Mouse (Mus musculus) limb, embryonic 10.5 days (tissue): ENCODE data around the gene Zfp462. TPM values are rescaled to one million over a fixed set of nuclear protein-coding genes. Genes with fewer than 3 reads are reported as not detected.

Experiments used
- DNase-seq: peaks from one replicate; pipeline ENCODE4 v3.0.0-alpha.2; 2017; ENCODE audit warnings: low spot score
- H3K27ac ChIP-seq: fragments of 300-500 bp; sonication (generic); 2 replicates; pipeline ENCODE4 v1.5.1; 2016; ENCODE audit warnings: mild to moderate bottlenecking
- H3K27me3 ChIP-seq: fragments of 300-500 bp; sonication (generic); 2 replicates; pipeline ENCODE4 v1.6.1; 2016; ENCODE audit warnings: low read depth, mild to moderate bottlenecking; ENCODE audit not compliant: poor library complexity, severe bottlenecking
- H3K36me3 ChIP-seq: fragments of 300-500 bp; sonication (generic); 2 replicates; pipeline ENCODE4 v1.6.1; 2016; ENCODE audit warnings: mild to moderate bottlenecking, moderate library complexity
- H3K4me1 ChIP-seq: fragments of 300-500 bp; sonication (generic); 2 replicates; pipeline ENCODE4 v1.6.1; 2016
- H3K4me3 ChIP-seq: fragments of 300-500 bp; sonication (generic); 2 replicates; pipeline ENCODE4 v1.5.1; 2016; ENCODE audit warnings: mild to moderate bottlenecking, moderate library complexity
- H3K9me3 ChIP-seq: fragments of 300-500 bp; sonication (generic); replicated peaks from 2 replicates; pipeline ENCODE4 v1.6.1; 2016; ENCODE audit warnings: mild to moderate bottlenecking
- WGBS: fragments of 180-500 bp; shearing (Covaris S2); methylation state at CpG from one replicate; pipeline ENCODE4 v1.1.7; 2016; 5-methylcytosine and 5-hydroxymethylcytosine counted together
- polyA plus RNA-seq: library from polyadenylated mRNA; unstranded; fragments of >200 nt; fragmentation: Nextera tagmentation; extraction: Ambion mirVana; gene quantifications from 2 replicates; pipeline ENCODE4 v1.2.1, GENCODE M21; 2016

Zfp462 gene
- polyA plus RNA-seq, 1 experiment from 2014 or later = 10.3 TPM

- no peak overlapping the region for H3K27ac ChIP-seq
- WGBS = 90% methylated on average over 4 of the region's 4 CpGs
- no peaks in the 10 kb centered on the region for H3K9me3 ChIP-seq
- H3K4me3 ChIP-seq = no peak overlapping the region
- H3K4me1 ChIP-seq = peaks cover 18% of the 10 kb centered on the region
- DNase-seq = no peak
- H3K27me3 ChIP-seq = no peaks in the 10 kb centered on the region
- H3K36me3 ChIP-seq = peaks cover 71% of the 10 kb centered on the region
Measured at GRCm38 (mm10) chr4:54962141-54962540, 17.3 kb downstream of the Zfp462 start.

DNA sequence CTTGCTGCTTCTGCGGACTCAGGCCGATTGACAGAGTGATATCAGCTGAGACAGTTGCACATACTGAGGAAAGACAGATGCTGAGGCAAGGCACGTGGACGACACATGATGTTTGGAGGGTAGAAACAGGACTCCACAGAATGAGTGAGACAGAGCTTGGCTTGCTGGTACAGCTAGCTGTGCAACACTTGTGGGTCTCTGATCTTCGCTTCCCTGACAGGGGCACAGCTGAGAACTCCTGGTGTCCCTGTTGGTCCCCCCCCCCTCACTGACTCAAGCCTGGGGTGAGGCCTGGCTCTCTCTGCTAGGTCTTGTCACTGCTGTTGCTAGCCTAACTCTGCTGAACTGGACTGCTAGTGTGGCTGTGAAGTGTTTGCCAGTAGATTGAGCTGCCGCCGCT, 18.7 kb downstream of the Zfp462 start:
- H3K27me3 ChIP-seq = no peaks in the 10 kb centered on the region
- H3K36me3 ChIP-seq = peaks cover 70% of the 10 kb centered on the region
- H3K4me1 ChIP-seq = peaks cover 18% of the 10 kb centered on the region
- no peak overlapping the region for H3K27ac ChIP-seq
- no peak overlapping the region for H3K4me3 ChIP-seq
- no peaks in the 10 kb centered on the region for H3K9me3 ChIP-seq
- WGBS = 84% methylated on average over 7 of the region's 7 CpGs
- no peak for DNase-seq

DNA sequence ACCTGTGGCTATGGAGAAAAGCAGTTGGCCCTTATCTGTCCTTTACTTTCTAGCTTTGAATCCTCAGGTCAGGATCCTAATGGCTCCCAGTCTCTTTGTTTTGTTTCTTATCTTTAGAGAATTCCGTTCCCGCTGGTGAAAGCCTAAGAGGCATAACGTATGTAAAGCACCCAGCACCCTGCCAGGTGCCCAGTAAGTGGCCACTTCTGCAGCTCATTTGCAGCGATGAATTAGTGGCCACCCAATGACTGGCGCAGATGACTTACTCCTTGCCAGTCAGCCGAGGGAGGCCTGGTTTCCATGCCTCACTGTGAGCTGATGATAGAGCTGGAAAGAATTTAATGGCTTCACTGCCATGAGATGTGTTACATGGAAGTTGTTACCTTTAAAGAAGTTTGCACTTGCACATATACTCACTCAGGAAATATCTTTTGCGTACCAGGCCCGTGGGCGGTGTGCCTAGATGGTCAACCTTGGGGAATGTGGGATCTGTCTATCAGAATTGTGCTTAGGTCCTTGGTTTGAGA, 20.4 kb downstream of the Zfp462 start:
- no peak overlapping the region for H3K27ac ChIP-seq

DNA sequence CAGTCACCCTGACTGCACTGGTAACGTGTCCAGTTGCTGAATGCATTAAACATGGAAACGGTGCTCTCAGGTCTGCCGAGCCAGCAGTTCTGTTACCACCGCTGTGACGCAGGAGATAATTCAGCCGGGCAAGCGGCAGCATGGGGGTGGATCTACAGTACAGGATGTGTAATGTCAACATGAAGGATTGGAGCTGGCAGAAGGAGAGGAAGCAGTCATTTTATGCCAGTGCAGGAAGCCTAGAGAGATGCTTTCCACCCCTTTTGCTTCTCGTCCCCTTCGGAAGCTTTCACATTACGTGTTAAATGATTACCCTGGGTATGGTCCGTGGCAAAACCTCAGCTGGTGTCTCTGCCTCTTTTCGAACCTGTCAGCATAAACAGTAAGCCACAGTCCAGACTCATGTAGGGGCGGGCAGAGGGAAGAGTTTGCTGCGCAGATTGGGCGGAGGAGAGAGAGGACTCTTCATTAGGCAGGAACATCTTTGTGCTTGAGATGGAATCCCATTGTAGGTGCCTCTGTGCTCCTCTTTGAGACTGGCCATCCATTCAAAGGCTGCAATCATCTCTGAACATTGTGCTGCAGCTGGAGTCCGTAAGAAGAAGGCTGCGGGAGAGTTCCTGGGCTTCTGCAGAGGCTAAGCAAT, 21.4 kb downstream of the Zfp462 start:
- H3K36me3 ChIP-seq = peaks cover 66% of the 10 kb centered on the region
- 64% methylated on average over 17 of the region's 17 CpGs for WGBS
- no peak for DNase-seq
- H3K4me1 ChIP-seq = peaks cover 18% of the 10 kb centered on the region
- no peak overlapping the region for H3K4me3 ChIP-seq
- no peaks in the 10 kb centered on the region for H3K9me3 ChIP-seq
- H3K27ac ChIP-seq = no peak overlapping the region
- no peaks in the 10 kb centered on the region for H3K27me3 ChIP-seq

More for the DNA sequence above, 20.4 kb downstream of the Zfp462 start:
- Histone ChIP-seq H3K4me1 (peaks cover 18% of the 10 kb centered on the region), H3K36me3 (peaks cover 71% of the 10 kb centered on the region), H3K4me3 (no peak overlapping the region), H3K27me3 (no peaks in the 10 kb centered on the region), H3K9me3 (no peaks in the 10 kb centered on the region)
- WGBS = 81% methylated on average over 9 of the region's 9 CpGs
- no peak for DNase-seq

DNA sequence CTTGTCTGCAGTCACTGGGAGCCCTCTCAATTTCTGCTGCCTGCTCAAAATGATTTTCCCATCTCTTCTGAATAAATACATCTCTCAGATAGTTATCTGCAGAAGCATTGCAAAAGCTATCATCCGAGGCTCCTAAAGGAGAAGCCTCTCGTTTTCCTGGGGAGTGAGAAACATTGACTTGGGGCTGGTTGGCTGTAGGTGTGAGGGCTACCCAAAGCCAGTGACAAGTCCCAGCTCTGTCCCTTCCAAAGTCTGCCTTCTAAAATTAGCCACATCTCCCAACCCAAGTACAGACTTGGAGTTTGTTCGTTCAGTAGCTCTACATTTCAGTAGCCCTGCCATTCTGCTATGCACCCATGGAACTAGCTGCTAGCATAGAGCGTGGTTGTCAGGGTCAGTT, 22.3 kb downstream of the Zfp462 start:
- Histone ChIP-seq H3K9me3 (no peaks in the 10 kb centered on the region), H3K36me3 (peaks cover 66% of the 10 kb centered on the region), H3K4me1 (peaks cover 16% of the 10 kb centered on the region), H3K4me3 (no peak overlapping the region), H3K27me3 (no peaks in the 10 kb centered on the region), H3K27ac (no peak overlapping the region)
- 86% methylated on average over 4 of the region's 4 CpGs for WGBS
- no peak for DNase-seq

DNA sequence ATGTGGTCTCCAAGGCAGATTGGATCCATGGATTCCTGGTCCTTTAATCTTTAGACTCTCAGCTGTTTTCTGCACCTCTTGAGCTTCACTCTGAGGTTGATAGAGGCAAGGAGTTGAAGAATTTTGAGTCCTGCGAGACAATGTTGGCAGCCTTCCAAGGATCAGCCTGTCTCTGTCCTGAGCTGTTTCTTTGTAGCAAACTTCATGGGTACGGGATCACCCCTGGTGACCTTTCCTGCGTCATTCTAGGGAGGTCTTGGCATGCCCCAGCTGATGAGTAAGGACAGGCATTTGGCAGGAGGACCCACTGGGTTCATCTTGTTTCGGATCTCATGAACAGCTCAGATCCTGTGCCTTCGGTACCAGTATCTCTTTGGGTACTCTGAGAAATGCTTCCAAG, 22.9 kb downstream of the Zfp462 start:
- Histone ChIP-seq H3K4me3 (no peak overlapping the region), H3K36me3 (peaks cover 65% of the 10 kb centered on the region), H3K9me3 (no peaks in the 10 kb centered on the region), H3K4me1 (peaks cover 16% of the 10 kb centered on the region), H3K27ac (no peak overlapping the region), H3K27me3 (no peaks in the 10 kb centered on the region)
- no peak for DNase-seq
- 93% methylated on average over 5 of the region's 5 CpGs for WGBS

DNA sequence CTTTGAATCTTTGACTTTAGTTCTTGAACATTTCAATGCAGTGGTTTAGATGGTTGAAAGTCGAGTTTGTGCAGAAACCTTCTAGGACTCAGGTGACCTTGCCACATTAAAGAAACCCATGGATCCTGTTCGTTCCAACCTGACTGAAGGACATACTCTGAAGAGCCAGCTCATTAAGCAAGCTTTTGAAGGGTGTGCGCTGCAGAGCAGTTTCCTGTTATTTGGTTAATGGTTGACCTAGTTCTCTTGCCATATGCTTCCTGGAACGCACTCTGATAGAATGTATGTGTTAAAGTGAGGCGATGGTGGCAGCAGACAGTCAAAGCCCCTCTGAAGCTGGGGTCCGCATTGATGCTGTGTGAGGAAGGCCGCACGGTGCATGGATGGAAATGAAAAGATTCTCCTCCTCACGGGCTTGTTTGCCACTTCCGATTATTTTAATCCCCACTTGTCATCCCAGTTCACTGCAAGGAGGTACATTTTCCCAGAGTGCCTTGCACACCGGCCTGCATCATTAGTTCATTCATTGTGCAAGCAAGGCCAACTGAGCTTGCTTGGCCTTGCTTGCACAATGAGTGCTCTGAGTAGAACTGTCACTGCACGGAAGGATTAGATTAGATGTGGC, 24.9 kb downstream of the Zfp462 start:
- H3K27me3 ChIP-seq = no peaks in the 10 kb centered on the region
- no peak for DNase-seq
- no peak overlapping the region for H3K27ac ChIP-seq
- H3K9me3 ChIP-seq = no peaks in the 10 kb centered on the region
- H3K4me1 ChIP-seq = peaks cover 16% of the 10 kb centered on the region
- H3K4me3 ChIP-seq = no peak overlapping the region
- 95% methylated on average over 12 of the region's 12 CpGs for WGBS
- peaks cover 77% of the 10 kb centered on the region for H3K36me3 ChIP-seq

DNA sequence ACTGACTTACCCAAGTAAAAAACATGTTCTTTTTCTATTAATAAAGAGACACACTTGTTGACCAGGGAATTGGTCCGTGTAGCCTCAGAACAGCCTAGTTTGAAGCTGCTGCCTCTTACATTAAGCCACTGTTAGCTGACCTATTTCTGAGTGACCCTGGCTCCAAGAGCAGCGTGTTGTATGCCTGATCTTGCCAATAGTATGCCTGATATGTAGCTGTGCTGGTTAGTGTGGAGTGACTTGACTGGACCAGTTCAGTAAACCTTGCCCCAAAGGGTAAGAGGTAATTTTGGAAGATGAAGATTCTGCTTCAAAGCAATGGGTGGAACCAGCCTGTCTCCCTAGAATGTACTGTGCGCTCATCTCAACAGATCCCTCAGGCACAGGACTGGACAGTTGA, 26.5 kb downstream of the Zfp462 start:
- no peak for DNase-seq
- H3K9me3 ChIP-seq = no peaks in the 10 kb centered on the region
- no peak overlapping the region for H3K4me3 ChIP-seq
- WGBS = 88% methylated on average over 3 of the region's 3 CpGs
- H3K4me1 ChIP-seq = peaks cover under 1% of the 10 kb centered on the region; the same call in 1 of the 2 replicates
- H3K36me3 ChIP-seq = peaks cover 74% of the 10 kb centered on the region
- H3K27ac ChIP-seq = no peak overlapping the region
- H3K27me3 ChIP-seq = no peaks in the 10 kb centered on the region

DNA sequence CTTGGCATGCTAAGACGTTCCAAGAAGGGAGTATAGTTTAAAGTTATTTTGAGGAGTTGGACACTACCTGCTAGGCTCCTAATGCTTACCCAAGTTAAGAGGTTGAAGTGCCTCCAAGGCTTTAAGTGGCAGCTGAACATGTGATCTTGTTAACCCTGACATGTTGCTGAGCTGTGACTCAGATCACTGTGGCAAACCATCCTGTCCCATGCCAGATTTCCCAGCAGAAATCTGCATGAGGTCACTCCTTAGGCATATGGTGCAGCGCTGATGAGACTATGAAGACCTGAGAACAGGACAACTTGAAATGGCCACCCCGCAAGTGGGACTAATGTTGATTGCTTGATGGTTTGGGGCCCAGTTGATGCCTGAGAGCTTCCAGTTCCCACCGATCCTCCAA, 27.2 kb downstream of the Zfp462 start:
- DNase-seq = no peak
- no peaks in the 10 kb centered on the region for H3K9me3 ChIP-seq
- H3K27ac ChIP-seq = no peak overlapping the region
- no peaks in the 10 kb centered on the region for H3K27me3 ChIP-seq
- 96% methylated on average over 4 of the region's 4 CpGs for WGBS
- H3K4me3 ChIP-seq = no peak overlapping the region
- H3K36me3 ChIP-seq = peaks cover 67% of the 10 kb centered on the region
- H3K4me1 ChIP-seq = no peaks in the 10 kb centered on the region; the same call in 1 of the 2 replicates

- Histone ChIP-seq H3K27me3 (no peaks in the 10 kb centered on the region), H3K36me3 (peaks cover 63% of the 10 kb centered on the region), H3K4me3 (no peak overlapping the region), H3K4me1 (no peaks in the 10 kb centered on the region), H3K27ac (no peak overlapping the region), H3K9me3 (no peaks in the 10 kb centered on the region)
- 64% methylated on average over 8 of the region's 8 CpGs for WGBS
- no peak for DNase-seq
Measured at GRCm38 (mm10) chr4:54972827-54973560, 28.1 kb downstream of the Zfp462 start.

GRCm38 (mm10) chr4:54979771-54980472, 35.1 kb downstream of the Zfp462 start:
- DNase-seq = no peak
- H3K27ac ChIP-seq = no peak overlapping the region
- no peaks in the 10 kb centered on the region for H3K9me3 ChIP-seq
- no peak overlapping the region for H3K4me3 ChIP-seq
- WGBS = 82% methylated on average over 13 of the region's 13 CpGs
- no peaks in the 10 kb centered on the region for H3K27me3 ChIP-seq
- H3K4me1 ChIP-seq = peaks cover 17% of the 10 kb centered on the region
- H3K36me3 ChIP-seq = peaks cover 53% of the 10 kb centered on the region

GRCm38 (mm10) chr4:54984502-54984901, 39.7 kb downstream of the Zfp462 start:
- no peaks in the 10 kb centered on the region for H3K27me3 ChIP-seq
- peaks cover 17% of the 10 kb centered on the region for H3K4me1 ChIP-seq
- 92% methylated on average over 2 of the region's 2 CpGs for WGBS
- H3K27ac ChIP-seq = no peak overlapping the region
- no peak overlapping the region for H3K4me3 ChIP-seq
- DNase-seq = no peak
- H3K9me3 ChIP-seq = no peaks in the 10 kb centered on the region
- peaks cover 48% of the 10 kb centered on the region for H3K36me3 ChIP-seq
